Mouse (Mus musculus) thymus, postnatal 25 days (tissue): ENCODE data around the gene Actn2.

Experiments
- DNase-seq: peaks from one replicate; pipeline ENCODE4 v3.0.0; 2022

The Actn2 gene

DNA sequence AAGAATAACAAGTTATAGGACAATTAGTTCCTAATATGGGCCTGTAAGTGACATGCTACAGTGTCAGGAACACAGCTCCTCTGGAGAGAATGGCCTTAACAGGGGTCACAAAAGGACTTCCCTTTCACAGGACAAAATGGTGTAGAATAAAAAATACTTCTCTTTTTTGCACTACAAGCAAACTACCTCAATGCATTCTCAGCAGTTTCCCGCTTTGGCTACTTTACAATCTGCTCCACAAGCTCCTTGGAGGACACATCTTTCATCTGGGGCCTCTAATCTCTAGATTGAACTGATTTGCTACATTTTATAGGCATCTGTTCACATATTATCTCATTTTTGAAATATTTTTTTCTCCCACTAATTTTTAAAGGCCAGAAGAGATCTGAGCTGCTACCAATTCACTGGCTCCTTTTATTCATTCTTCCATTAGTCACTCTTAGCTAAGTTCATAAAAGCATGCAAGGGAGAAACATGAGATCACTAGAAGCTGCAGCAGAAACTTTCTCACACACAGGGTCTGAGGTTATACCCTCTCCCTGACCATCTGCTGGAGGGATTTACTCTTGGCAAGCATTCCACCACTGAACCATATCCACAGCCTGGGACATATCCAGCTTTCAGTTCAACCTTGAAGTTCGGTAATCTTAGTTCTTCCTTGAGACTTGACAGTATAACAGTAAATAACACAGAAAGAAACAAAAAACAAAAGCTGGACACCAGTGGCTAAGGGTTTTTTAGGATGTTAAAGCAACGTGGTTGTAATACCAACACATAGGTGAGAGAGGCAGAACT is 84.5 kb downstream of the Actn2 start:
- no peak for DNase-seq

DNA sequence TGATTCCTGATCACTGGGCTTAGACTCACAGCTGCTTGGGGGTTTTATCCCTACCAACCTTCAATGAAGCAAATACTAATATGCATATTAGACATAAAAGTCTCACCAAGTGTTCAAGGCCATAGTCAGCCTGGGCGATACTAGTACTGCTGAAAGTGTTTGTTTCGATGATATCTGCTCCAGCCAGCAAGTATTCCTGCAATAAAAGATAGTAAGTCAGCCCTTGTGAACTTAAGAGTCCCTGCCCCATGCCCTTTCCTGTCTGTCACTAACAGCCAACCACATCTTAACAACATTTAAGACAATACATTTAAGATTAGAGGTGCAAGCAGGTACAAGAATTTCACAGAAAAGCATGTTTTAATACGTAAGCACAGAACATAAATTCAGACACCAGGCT is 90.1 kb downstream of the Actn2 start:
- no peak for DNase-seq

DNA sequence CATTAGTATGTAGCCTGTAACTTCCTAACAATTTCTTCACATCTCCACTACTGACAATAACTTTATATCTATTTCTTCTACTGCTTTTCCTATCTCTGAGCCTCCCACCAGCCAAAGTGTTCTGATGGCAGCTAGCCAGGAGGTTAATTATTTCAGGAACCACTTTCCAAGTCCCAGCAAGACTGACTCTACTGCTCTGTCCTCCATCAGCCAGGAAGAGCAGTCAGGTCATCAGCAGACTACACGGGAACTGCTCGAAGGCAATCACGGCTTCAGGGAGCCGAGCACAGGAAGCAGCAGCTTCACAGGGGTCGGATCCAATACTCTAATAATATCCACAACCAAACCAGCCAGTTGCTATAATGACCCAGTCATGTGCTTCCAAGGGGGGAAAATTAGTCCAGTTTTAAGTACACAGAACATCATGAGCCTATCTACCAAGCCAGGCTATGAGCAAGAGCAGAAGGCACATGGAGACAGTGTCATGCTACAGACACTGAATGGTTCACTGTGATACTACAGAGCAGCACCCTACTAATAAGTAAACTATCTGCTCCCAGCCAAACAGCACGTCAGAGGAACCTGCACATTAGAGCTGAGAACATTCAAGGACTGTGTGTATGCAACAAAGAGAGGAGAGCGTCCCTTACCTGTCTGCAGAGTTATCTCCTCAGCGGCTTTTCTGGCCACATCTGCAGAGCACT is 91.2 kb downstream of the Actn2 start:
- no peak for DNase-seq

DNA sequence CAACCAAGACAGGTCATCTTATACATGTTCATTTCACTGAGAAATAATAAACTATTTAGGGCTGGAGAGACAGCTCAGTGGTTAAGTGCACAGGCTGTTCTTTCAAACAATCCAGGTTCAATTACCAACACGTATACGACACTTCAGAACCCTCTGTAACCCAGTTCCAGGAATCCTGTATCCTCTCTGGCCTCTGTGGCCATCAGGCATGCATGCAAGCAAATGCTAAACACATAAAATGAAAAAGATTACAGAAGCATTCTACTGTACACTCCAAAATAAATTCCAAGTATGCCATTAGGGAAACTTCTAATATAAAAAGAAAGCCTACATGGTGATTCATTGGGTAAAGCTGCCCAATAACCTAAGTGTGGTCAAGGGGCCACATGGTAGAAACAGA is 94.6 kb downstream of the Actn2 start:
- no peak for DNase-seq

DNA sequence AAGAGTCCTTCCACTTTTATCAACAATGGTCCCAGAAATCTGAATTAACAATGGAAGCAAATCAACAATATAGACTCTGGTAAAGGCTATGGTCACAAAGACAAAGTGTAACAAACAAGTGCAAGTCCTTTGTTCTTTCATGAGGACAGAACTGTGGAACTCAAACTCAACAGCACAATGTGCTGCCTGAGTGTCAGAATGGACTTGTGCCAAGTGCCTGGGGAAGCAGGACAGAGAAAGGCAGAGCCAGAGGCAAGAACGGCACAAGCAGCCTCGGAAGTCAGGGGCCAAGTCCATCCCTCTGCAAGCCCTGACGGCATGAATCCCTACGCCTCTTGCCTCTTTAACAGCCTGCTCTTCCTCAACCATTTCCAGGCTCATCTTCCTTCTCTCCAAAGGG is 96.6 kb downstream of the Actn2 start:
- no peak for DNase-seq

DNA sequence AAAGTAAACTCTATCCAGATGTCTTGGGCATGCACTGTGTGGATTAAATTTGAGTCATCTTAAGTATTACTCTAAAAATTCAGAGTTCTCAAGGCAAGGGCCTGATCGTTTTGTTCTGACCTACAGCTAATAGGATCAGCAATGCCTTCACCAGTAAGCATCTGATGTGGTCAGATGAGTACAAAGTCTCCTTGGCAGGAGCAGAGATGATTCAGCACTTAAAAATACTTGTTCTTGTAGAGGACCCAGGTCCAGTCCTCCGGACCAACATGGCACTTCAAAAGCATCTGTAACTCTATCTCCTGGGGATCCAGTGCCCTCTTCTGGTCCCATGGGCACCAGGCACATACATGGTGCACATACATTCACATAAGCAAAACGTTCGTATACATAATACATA is 108.4 kb downstream of the Actn2 start:
- DNase-seq = no peak

DNA sequence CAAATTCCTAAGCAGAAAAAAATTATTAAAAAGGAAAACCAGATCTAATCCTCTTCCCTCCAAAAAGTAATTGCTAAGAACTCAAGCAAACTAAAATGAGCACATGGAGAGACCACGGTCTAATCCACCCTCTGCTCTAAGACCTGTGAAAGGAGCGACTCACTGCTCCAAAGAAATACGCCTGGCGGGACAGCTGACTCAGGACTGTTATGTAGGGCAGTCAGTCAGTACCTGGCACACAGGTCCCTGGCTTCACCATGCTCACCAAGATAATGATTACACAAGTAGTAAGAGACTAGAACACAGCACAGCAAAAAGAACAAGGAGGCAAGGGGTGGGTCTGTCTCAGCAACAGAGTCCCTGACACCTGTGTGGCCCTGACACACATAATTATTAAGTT is 112.3 kb downstream of the Actn2 start:
- no peak for DNase-seq

DNA sequence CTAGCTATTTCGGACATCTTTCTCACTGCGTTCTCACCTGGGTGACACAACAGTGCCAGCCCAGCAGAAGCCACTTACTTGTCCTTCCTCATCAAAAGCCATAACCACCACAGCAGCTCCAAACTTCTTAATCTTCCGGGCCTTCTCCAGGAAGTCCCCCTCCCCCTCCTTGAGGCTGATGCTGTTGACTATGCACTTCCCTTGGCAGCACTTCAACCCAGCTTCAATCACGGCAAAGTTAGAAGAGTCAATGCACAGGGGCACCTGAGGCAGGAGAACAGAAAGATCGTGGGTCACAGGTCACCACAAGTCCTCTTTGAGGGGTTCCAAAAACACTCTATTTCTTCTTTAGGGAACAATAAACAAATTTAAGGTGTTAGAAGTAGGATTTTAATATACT is 113.0 kb downstream of the Actn2 start:
- no peak for DNase-seq
